ENCODE assay signal across 17 mouse cellular contexts in genomic region chr17:41248406-41248805, GRCm38 (mm10).
"Had no signal": no experiment of that assay in that cellular context is flagged by ENCODE, and none has a peak within 500 bp of the region (broad histone marks: within the 10 kb centered on the region; RNA-seq: fewer than 3 reads in every experiment).

No protein-coding gene starts in this region.

- ATAC-seq: liver, embryonic 12.5 days had no signal

- H3K27me3 ChIP-seq: liver, embryonic 12.5 days; midbrain, embryonic 12.5 days; neural tube, embryonic 12.5 days had no signal

- H3K27ac ChIP-seq: liver, embryonic 12.5 days; liver, embryonic 14.5 days; midbrain, embryonic 12.5 days; neural tube, embryonic 12.5 days had no signal

- H3K9me3 ChIP-seq: midbrain, embryonic 12.5 days; neural tube, embryonic 12.5 days had no signal

- H3K4me2 ChIP-seq: liver, embryonic 12.5 days; lung, embryonic 14.5 days; midbrain, embryonic 12.5 days; neural tube, embryonic 12.5 days had no signal

- H3K9ac ChIP-seq: liver, embryonic 12.5 days; liver, embryonic 14.5 days; lung, embryonic 14.5 days; midbrain, embryonic 12.5 days; neural tube, embryonic 12.5 days had no signal

- DNase-seq: lung, adult 18-20 months; lung, embryonic 14.5 days; lung, postnatal 10 days; lung, postnatal 4 days; retina, postnatal 1 day; right cerebral cortex, adult 18-20 months; right cerebral cortex, postnatal 25 days; right cerebral cortex, postnatal 4 days; spleen, adult 18-20 months; thymus, adult 18-20 months; thymus, postnatal 14 days; thymus, postnatal 36 days had no signal

- H3K4me1 ChIP-seq: liver, embryonic 12.5 days; midbrain, embryonic 12.5 days; neural tube, embryonic 12.5 days had no signal

- H3K36me3 ChIP-seq: liver, embryonic 12.5 days; midbrain, embryonic 12.5 days; neural tube, embryonic 12.5 days had no signal

- H3K4me3 ChIP-seq: liver, embryonic 12.5 days; midbrain, embryonic 12.5 days; myocyte; neural tube, embryonic 12.5 days had no signal
